Mouse (Mus musculus) CH12.LX (cell line): ENCODE measurements around the gene Hdac9.

ENCODE experiments used
- BHLHE40 ChIP-seq: IDR thresholded peaks from 2 replicates; pipeline ENCODE4 v1.6.1; 2011; ENCODE audit warnings: mild to moderate bottlenecking, low read depth, low read length, improper control_type of control experiment
- E2F4 ChIP-seq: IDR thresholded peaks from 2 replicates; pipeline ENCODE4 v1.6.1; 2011; ENCODE audit warnings: low read depth, low read length, improper control_type of control experiment; ENCODE audit not compliant: insufficient replicate concordance
- HCFC1 ChIP-seq: IDR thresholded peaks from 2 replicates; pipeline ENCODE4 v1.6.1; 2012; ENCODE audit warnings: low read depth, mild to moderate bottlenecking, inconsistent platforms, low read length, improper control_type of control experiment
- MAFK ChIP-seq: IDR thresholded peaks from 2 replicates; pipeline ENCODE4 v1.6.1; 2011; ENCODE audit warnings: low read length, improper control_type of control experiment; ENCODE audit not compliant: insufficient replicate concordance
- TCF12 ChIP-seq: IDR thresholded peaks from 2 replicates; pipeline ENCODE4 v1.6.1; 2014; ENCODE audit warnings: low read depth, mild to moderate bottlenecking, inconsistent platforms, low read length, improper control_type of control experiment

DNA sequence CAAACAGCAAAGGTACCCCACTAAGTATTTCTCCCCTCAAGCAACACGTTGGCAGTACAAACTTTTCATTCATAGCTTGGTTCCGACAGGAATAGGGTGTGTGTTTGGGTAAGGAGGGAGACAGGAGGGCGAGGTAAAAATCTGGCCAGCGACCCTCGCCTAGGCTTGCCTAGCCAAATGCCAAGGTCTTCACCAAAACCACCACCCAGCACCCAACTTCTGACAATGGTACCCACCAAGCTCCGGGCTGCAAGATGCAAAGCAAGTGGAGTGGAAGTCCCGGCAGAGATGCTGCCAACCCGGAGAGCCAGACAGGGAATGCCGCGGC, 10.6 kb downstream of the Hdac9 start:
- TF ChIP-seq BHLHE40 = no peak
- TF ChIP-seq HCFC1 = no peak
- no peak for TF ChIP-seq MAFK
- no peak for TF ChIP-seq TCF12
- no peak for TF ChIP-seq E2F4
